Mouse (Mus musculus): ENCODE results near the gene Vrk3.

DNA sequence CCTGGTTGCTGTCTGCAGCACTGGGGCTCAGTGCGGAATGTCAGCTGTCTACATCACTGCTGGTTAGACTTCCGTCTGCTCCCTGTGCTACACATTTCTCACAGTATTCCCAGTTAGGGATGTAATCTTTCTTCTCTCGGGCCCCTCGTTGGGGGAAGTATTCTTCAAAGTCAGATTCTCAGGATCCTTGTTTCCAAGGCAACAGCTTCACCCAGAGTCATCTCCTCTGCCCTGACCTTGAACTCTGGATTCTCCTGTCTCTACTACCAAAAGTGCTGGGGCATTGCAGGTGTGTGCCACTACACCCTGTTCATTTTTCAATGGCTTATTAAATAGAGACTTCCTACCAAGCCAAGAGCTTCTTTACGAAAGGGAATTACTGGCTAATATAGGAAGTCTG is 21.1 kb upstream of the Vrk3 start:
- TF ChIP-seq POLR2A (IDR thresholded peaks at IDR 0.05; ENCODE audit: insufficient read depth, low read length) (no peak), CTCF (IDR thresholded peaks at IDR 0.05; ENCODE audit: low read depth, low read length) (no peak), EP300 (IDR thresholded peaks at IDR 0.05; ENCODE audit: insufficient read depth, low read depth, low read length) (no peak)
